Mouse (Mus musculus): ENCODE results near the gene Uxs1. TPM values are rescaled to one million over a fixed set of nuclear protein-coding genes. Genes with fewer than 3 reads are reported as not detected.

Uxs1 gene
- polyA plus RNA-seq, 2 experiments, result 10.1 to 10.9 TPM

DNA sequence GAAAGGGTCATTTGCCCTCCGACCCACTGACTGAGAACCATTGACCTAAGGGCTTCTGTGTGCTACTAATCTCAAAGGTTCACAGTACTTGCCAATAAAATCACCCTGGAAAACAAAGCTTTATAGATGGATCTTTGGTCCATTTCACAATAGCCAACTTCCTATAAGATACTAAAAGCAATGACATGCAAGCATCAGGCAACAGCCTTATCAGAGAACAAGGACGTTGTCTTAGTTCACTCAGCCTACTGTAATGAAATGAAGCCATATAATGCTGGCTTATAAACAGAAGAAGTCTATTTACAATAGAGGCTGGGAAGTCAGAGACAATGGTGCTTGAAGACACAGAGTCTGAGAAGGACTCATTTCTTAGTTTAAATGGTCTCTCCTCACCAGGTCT is 37.8 kb downstream of the Uxs1 start:
- 67% methylated on average over 2 of the region's 2 CpGs for WGBS (ENCODE audit: insufficient replicate concordance)
- H3K27me3 ChIP-seq (ENCODE audit: control insufficient read depth, insufficient read depth, low read length), result no peaks in the 10 kb centered on the region
- ATAC-seq (ENCODE audit: insufficient read depth) (no peak), DNase-seq (ENCODE audit: low read depth in 3 of 3, low spot score in 3 of 3) (no peak)
- no peak overlapping the region for H3K4me3 ChIP-seq (ENCODE audit: insufficient read depth in 1 of 2, low read depth in 2 of 2, low read length in 2 of 2)
- no peaks in the 10 kb centered on the region for H3K9me3 ChIP-seq (ENCODE audit: control insufficient read depth, low read length)
- no peak overlapping the region for H3K27ac ChIP-seq
- TF ChIP-seq CTCF (IDR thresholded peaks at IDR 0.05; ENCODE audit: low read depth) (no peak), EP300 (IDR thresholded peaks at IDR 0.05; ENCODE audit: low read depth) (no peak)
- H3K36me3 ChIP-seq (replicated peaks; ENCODE audit: control insufficient read depth, insufficient read depth, low read depth), result peaks cover 2% of the 10 kb centered on the region; the same call in 1 of the 2 replicates
- H3K4me2 ChIP-seq (ENCODE audit: low read depth), result no peak overlapping the region
- H3K4me1 ChIP-seq (replicated peaks; ENCODE audit: control insufficient read depth in 2 of 2, insufficient read depth in 2 of 2, low read length in 1 of 2), result no peaks in the 10 kb centered on the region
- H3K9ac ChIP-seq (replicated peaks), result no peak overlapping the region

DNA sequence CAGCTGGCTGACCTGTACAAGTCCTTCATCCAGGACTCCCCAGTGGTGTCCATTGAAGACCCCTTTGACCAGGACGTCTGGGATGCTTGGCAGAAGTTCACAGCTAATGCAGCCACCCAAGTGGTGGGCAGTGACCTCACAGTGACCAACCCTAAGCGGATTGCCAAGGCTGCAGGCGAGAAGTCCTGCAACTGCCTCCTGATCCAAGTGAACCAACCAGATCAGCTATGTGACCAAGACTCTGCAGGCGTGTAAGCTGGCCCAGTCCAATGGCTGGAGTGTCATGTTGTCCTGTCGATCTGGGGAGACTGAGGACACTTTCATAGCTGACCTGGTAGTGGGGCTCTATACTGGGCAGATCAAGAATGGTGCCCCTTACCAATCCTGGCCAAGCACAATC is 40.9 kb downstream of the Uxs1 start:
- DNase-seq (ENCODE audit: low read depth in 3 of 3, low spot score in 3 of 3), result no peak
- Histone ChIP-seq H3K27ac (no peak overlapping the region), H3K9ac (replicated peaks) (no peak overlapping the region), H3K9me3 (ENCODE audit: control insufficient read depth, low read length) (no peaks in the 10 kb centered on the region), H3K27me3 (ENCODE audit: control insufficient read depth, insufficient read depth, low read length) (no peaks in the 10 kb centered on the region), H3K4me1 (replicated peaks; ENCODE audit: control insufficient read depth in 2 of 2, insufficient read depth in 2 of 2, low read length in 1 of 2) (no peaks in the 10 kb centered on the region), H3K4me2 (ENCODE audit: low read depth) (no peak overlapping the region), H3K36me3 (replicated peaks; ENCODE audit: control insufficient read depth, insufficient read depth, low read depth) (peaks cover 2% of the 10 kb centered on the region; the same call in 1 of the 2 replicates), H3K4me3 (ENCODE audit: insufficient read depth in 1 of 2, low read depth in 2 of 2, low read length in 2 of 2) (no peak overlapping the region)
- no peak for ATAC-seq (ENCODE audit: insufficient read depth)
- TF ChIP-seq EP300 (IDR thresholded peaks at IDR 0.05; ENCODE audit: low read depth) (no peak), CTCF (IDR thresholded peaks at IDR 0.05; ENCODE audit: low read depth) (no peak)
- WGBS (ENCODE audit: insufficient replicate concordance), result 76% methylated on average over 5 of the region's 5 CpGs

DNA sequence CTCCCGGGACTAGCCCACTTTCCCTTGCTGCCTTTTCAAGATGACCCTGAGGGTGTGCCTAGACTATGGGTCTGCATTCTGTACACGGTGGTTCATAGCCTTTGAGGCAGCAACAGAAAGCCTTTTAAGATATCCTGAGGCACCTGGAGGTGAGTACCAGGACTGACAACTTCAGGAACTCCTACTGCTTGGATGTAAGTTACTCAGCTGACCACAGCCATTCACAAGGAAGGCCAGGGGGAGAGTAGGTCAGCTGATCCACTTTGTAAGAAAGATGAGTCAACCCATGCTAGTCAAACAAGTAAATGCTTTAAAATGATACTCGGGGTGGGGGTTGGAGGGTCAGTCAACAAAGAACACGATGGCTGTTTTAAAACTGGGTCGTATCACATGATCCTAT is 42.3 kb downstream of the Uxs1 start:
- DNase-seq (ENCODE audit: low read depth in 3 of 3, low spot score in 3 of 3) (no peak), ATAC-seq (ENCODE audit: insufficient read depth) (no peak)
- Histone ChIP-seq H3K27me3 (ENCODE audit: control insufficient read depth, insufficient read depth, low read length) (no peaks in the 10 kb centered on the region), H3K4me2 (ENCODE audit: low read depth) (no peak overlapping the region), H3K9ac (replicated peaks) (no peak overlapping the region), H3K9me3 (ENCODE audit: control insufficient read depth, low read length) (no peaks in the 10 kb centered on the region), H3K4me1 (replicated peaks; ENCODE audit: control insufficient read depth in 2 of 2, insufficient read depth in 2 of 2, low read length in 1 of 2) (no peaks in the 10 kb centered on the region), H3K27ac (no peak overlapping the region), H3K4me3 (ENCODE audit: insufficient read depth in 1 of 2, low read depth in 2 of 2, low read length in 2 of 2) (no peak overlapping the region), H3K36me3 (replicated peaks; ENCODE audit: control insufficient read depth, insufficient read depth, low read depth) (peaks cover 2% of the 10 kb centered on the region; the same call in 1 of the 2 replicates)
- WGBS (ENCODE audit: insufficient replicate concordance), result 76% methylated on average over 5 of the region's 5 CpGs
- TF ChIP-seq EP300 (IDR thresholded peaks at IDR 0.05; ENCODE audit: low read depth), result no peak
- TF ChIP-seq CTCF (IDR thresholded peaks at IDR 0.05; ENCODE audit: low read depth), result no peak

DNA sequence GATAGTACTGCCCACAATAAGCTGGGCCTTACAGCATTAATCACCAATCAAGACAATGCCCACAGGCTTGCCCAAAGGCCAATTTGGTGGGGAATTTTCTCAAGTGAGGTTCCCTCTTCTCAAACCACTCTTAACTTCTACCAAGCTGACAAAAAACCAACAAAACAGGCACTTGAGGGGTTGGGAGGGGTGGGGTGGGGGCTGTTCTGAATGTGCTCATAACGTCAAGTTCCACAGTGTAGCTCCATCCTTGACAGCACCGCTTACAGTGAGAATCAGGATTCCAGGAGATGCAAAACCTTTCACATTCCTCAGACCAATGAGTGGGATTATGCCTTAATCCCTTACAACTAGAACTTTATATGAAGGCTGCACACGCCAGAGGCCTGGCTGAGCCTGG is 44.4 kb downstream of the Uxs1 start:
- 81% methylated on average over 3 of the region's 3 CpGs for WGBS (ENCODE audit: insufficient replicate concordance)
- no peaks in the 10 kb centered on the region for H3K4me1 ChIP-seq (replicated peaks; ENCODE audit: control insufficient read depth in 2 of 2, insufficient read depth in 2 of 2, low read length in 1 of 2)
- H3K36me3 ChIP-seq (replicated peaks; ENCODE audit: control insufficient read depth, insufficient read depth, low read depth), result peaks cover 6% of the 10 kb centered on the region; the same call in 1 of the 2 replicates
- H3K4me2 ChIP-seq (ENCODE audit: low read depth), result no peak overlapping the region
- no peaks in the 10 kb centered on the region for H3K27me3 ChIP-seq (ENCODE audit: control insufficient read depth, insufficient read depth, low read length)
- DNase-seq (ENCODE audit: low read depth in 3 of 3, low spot score in 3 of 3) (no peak), ATAC-seq (ENCODE audit: insufficient read depth) (no peak)
- no peak overlapping the region for H3K27ac ChIP-seq
- no peaks in the 10 kb centered on the region for H3K9me3 ChIP-seq (ENCODE audit: control insufficient read depth, low read length)
- TF ChIP-seq EP300 (IDR thresholded peaks at IDR 0.05; ENCODE audit: low read depth) (no peak), CTCF (IDR thresholded peaks at IDR 0.05; ENCODE audit: low read depth) (no peak)
- no peak overlapping the region for H3K4me3 ChIP-seq (ENCODE audit: insufficient read depth in 1 of 2, low read depth in 2 of 2, low read length in 2 of 2)
- H3K9ac ChIP-seq (replicated peaks), result no peak overlapping the region

DNA sequence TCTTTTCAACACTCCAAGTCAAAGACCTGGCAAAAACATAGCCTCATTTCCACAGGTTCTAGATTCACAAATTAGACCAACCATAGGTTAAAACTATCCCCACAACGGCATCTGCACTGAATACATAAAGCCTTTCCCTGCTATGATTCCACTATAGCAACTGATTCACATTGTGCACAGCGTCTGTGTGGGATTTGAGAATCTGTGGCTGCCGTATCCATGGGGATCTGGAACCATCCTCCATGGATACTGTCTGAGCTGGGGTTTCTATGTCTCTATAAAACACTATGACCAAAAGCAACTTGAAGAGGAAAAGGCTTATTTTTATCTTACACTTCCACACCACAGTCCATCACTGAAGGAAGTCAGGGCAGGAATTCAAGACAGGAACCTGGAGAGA is 44.9 kb downstream of the Uxs1 start:
- ATAC-seq (ENCODE audit: insufficient read depth) (no peak), DNase-seq (ENCODE audit: low read depth in 3 of 3, low spot score in 3 of 3) (no peak)
- Histone ChIP-seq H3K4me3 (ENCODE audit: insufficient read depth in 1 of 2, low read depth in 2 of 2, low read length in 2 of 2) (no peak overlapping the region), H3K9ac (replicated peaks) (no peak overlapping the region), H3K27ac (no peak overlapping the region), H3K27me3 (ENCODE audit: control insufficient read depth, insufficient read depth, low read length) (no peaks in the 10 kb centered on the region), H3K4me2 (ENCODE audit: low read depth) (no peak overlapping the region), H3K36me3 (replicated peaks; ENCODE audit: control insufficient read depth, insufficient read depth, low read depth) (peaks cover 6% of the 10 kb centered on the region; the same call in 1 of the 2 replicates), H3K4me1 (replicated peaks; ENCODE audit: control insufficient read depth in 2 of 2, insufficient read depth in 2 of 2, low read length in 1 of 2) (no peaks in the 10 kb centered on the region), H3K9me3 (ENCODE audit: control insufficient read depth, low read length) (no peaks in the 10 kb centered on the region)
- WGBS (ENCODE audit: insufficient replicate concordance), result 82% methylated on average over 3 of the region's 3 CpGs
- TF ChIP-seq EP300 (IDR thresholded peaks at IDR 0.05; ENCODE audit: low read depth) (no peak), CTCF (IDR thresholded peaks at IDR 0.05; ENCODE audit: low read depth) (no peak)

All from liver, embryonic 14.5 days (tissue).